Mouse (Mus musculus): ENCODE results near the gene Cacnb2. TPM values are rescaled to one million over a fixed set of nuclear protein-coding genes. Genes with fewer than 3 reads are reported as not detected.
A peak's percentile ranks its signal among the peaks of the same experiment; 100 is the strongest.

The Cacnb2 gene
- polyA plus RNA-seq, 1 experiment from 2014 or later: 1.5 TPM

GRCm38 (mm10) chr2:14672117-14672516, 69.2 kb downstream of the Cacnb2 start:
- ATAC-seq (ENCODE audit: low FRiP score, low TSS enrichment): no peak
- H3K4me2 ChIP-seq (replicated peaks; ENCODE audit: low read depth): no peak overlapping the region
- DNase-seq (ENCODE audit: low spot score): no peak
- 97% methylated on average over 8 of the region's 8 CpGs for WGBS
- H3K9ac ChIP-seq (ENCODE audit: low read length): no peak overlapping the region
- no peak overlapping the region for H3K4me3 ChIP-seq (ENCODE audit: low read depth, low read length)
- H3K27me3 ChIP-seq (ENCODE audit: control insufficient read depth, insufficient read depth, low read length): no peaks in the 10 kb centered on the region
- no peak for TF ChIP-seq EP300 (optimal IDR thresholded peaks at IDR 0.05)
- no peak for TF ChIP-seq CTCF (IDR thresholded peaks at IDR 0.05; ENCODE audit: low read depth)
- H3K36me3 ChIP-seq (ENCODE audit: control insufficient read depth, insufficient read depth, low read length): no peaks in the 10 kb centered on the region
- H3K27ac ChIP-seq (replicated peaks): no peak overlapping the region
- no peaks in the 10 kb centered on the region for H3K9me3 ChIP-seq (ENCODE audit: control insufficient read depth, low read length)
- no peaks in the 10 kb centered on the region for H3K4me1 ChIP-seq (replicated peaks; ENCODE audit: control insufficient read depth, insufficient read depth)

- Histone ChIP-seq H3K27me3 (ENCODE audit: control insufficient read depth, insufficient read depth, low read length) (no peaks in the 10 kb centered on the region), H3K27ac (replicated peaks) (no peak overlapping the region), H3K9me3 (ENCODE audit: control insufficient read depth, low read length) (no peaks in the 10 kb centered on the region), H3K9ac (ENCODE audit: low read length) (no peak overlapping the region), H3K36me3 (ENCODE audit: control insufficient read depth, insufficient read depth, low read length) (no peaks in the 10 kb centered on the region), H3K4me3 (ENCODE audit: low read depth, low read length) (no peak overlapping the region), H3K4me2 (replicated peaks; ENCODE audit: low read depth) (no peak overlapping the region), H3K4me1 (replicated peaks; ENCODE audit: control insufficient read depth, insufficient read depth) (no peaks in the 10 kb centered on the region)
- TF ChIP-seq EP300 (optimal IDR thresholded peaks at IDR 0.05): no peak
- TF ChIP-seq CTCF (IDR thresholded peaks at IDR 0.05; ENCODE audit: low read depth): peak; percentile 87
- WGBS: 18% methylated on average over 6 of the region's 6 CpGs
- DNase-seq (ENCODE audit: low spot score) (peak; percentile 55), ATAC-seq (ENCODE audit: low FRiP score, low TSS enrichment) (no peak)
These were observed 74.1 kb downstream of the Cacnb2 start for GRCm38 (mm10) chr2:14676885-14677516.

GRCm38 (mm10) chr2:14684231-14684630, 81.3 kb downstream of the Cacnb2 start:
- H3K4me2 ChIP-seq (replicated peaks; ENCODE audit: low read depth): no peak overlapping the region
- H3K9me3 ChIP-seq (ENCODE audit: control insufficient read depth, low read length): no peaks in the 10 kb centered on the region
- H3K9ac ChIP-seq (ENCODE audit: low read length): no peak overlapping the region
- H3K36me3 ChIP-seq (ENCODE audit: control insufficient read depth, insufficient read depth, low read length): no peaks in the 10 kb centered on the region
- TF ChIP-seq EP300 (optimal IDR thresholded peaks at IDR 0.05): no peak
- no peak for TF ChIP-seq CTCF (IDR thresholded peaks at IDR 0.05; ENCODE audit: low read depth)
- no peak overlapping the region for H3K27ac ChIP-seq (replicated peaks)
- H3K27me3 ChIP-seq (ENCODE audit: control insufficient read depth, insufficient read depth, low read length): no peaks in the 10 kb centered on the region
- H3K4me1 ChIP-seq (replicated peaks; ENCODE audit: control insufficient read depth, insufficient read depth): no peaks in the 10 kb centered on the region
- no peak for DNase-seq (ENCODE audit: low spot score)
- no peak overlapping the region for H3K4me3 ChIP-seq (ENCODE audit: low read depth, low read length)
- no peak for ATAC-seq (ENCODE audit: low FRiP score, low TSS enrichment)

- H3K9me3 ChIP-seq (ENCODE audit: control insufficient read depth, low read length): no peaks in the 10 kb centered on the region
- no peaks in the 10 kb centered on the region for H3K36me3 ChIP-seq (ENCODE audit: control insufficient read depth, insufficient read depth, low read length)
- no peak overlapping the region for H3K9ac ChIP-seq (ENCODE audit: low read length)
- DNase-seq (ENCODE audit: low spot score): no peak
- H3K4me1 ChIP-seq (replicated peaks; ENCODE audit: control insufficient read depth, insufficient read depth): no peaks in the 10 kb centered on the region
- ATAC-seq (ENCODE audit: low FRiP score, low TSS enrichment): no peak
- H3K4me2 ChIP-seq (replicated peaks; ENCODE audit: low read depth): no peak overlapping the region
- WGBS: 78% methylated on average over 1 of the region's 1 CpGs
- no peak overlapping the region for H3K27ac ChIP-seq (replicated peaks)
- no peaks in the 10 kb centered on the region for H3K27me3 ChIP-seq (ENCODE audit: control insufficient read depth, insufficient read depth, low read length)
- TF ChIP-seq EP300 (optimal IDR thresholded peaks at IDR 0.05) (no peak), CTCF (IDR thresholded peaks at IDR 0.05; ENCODE audit: low read depth) (peak; percentile 78)
- no peak overlapping the region for H3K4me3 ChIP-seq (ENCODE audit: low read depth, low read length)
These were observed 100.2 kb downstream of the Cacnb2 start for GRCm38 (mm10) chr2:14702973-14703645.

GRCm38 (mm10) chr2:14703676-14704075, 100.8 kb downstream of the Cacnb2 start:
- H3K9ac ChIP-seq (ENCODE audit: low read length): no peak overlapping the region
- H3K27ac ChIP-seq (replicated peaks): no peak overlapping the region
- no peak overlapping the region for H3K4me2 ChIP-seq (replicated peaks; ENCODE audit: low read depth)
- WGBS: 79% methylated on average over 4 of the region's 4 CpGs
- no peaks in the 10 kb centered on the region for H3K9me3 ChIP-seq (ENCODE audit: control insufficient read depth, low read length)
- DNase-seq (ENCODE audit: low spot score) (no peak), ATAC-seq (ENCODE audit: low FRiP score, low TSS enrichment) (no peak)
- no peak for TF ChIP-seq EP300 (optimal IDR thresholded peaks at IDR 0.05)
- no peak for TF ChIP-seq CTCF (IDR thresholded peaks at IDR 0.05; ENCODE audit: low read depth)
- H3K36me3 ChIP-seq (ENCODE audit: control insufficient read depth, insufficient read depth, low read length): no peaks in the 10 kb centered on the region
- no peaks in the 10 kb centered on the region for H3K4me1 ChIP-seq (replicated peaks; ENCODE audit: control insufficient read depth, insufficient read depth)
- no peak overlapping the region for H3K4me3 ChIP-seq (ENCODE audit: low read depth, low read length)
- no peaks in the 10 kb centered on the region for H3K27me3 ChIP-seq (ENCODE audit: control insufficient read depth, insufficient read depth, low read length)

- Histone ChIP-seq H3K36me3 (ENCODE audit: control insufficient read depth, insufficient read depth, low read length) (no peaks in the 10 kb centered on the region), H3K9ac (ENCODE audit: low read length) (no peak overlapping the region), H3K27ac (replicated peaks) (no peak overlapping the region), H3K4me1 (replicated peaks; ENCODE audit: control insufficient read depth, insufficient read depth) (no peaks in the 10 kb centered on the region), H3K9me3 (ENCODE audit: control insufficient read depth, low read length) (no peaks in the 10 kb centered on the region), H3K4me2 (replicated peaks; ENCODE audit: low read depth) (no peak overlapping the region), H3K27me3 (ENCODE audit: control insufficient read depth, insufficient read depth, low read length) (no peaks in the 10 kb centered on the region), H3K4me3 (ENCODE audit: low read depth, low read length) (no peak overlapping the region)
- 54% methylated on average over 8 of the region's 8 CpGs for WGBS
- TF ChIP-seq EP300 (optimal IDR thresholded peaks at IDR 0.05) (no peak), CTCF (IDR thresholded peaks at IDR 0.05; ENCODE audit: low read depth) (no peak)
- ATAC-seq (ENCODE audit: low FRiP score, low TSS enrichment): no peak
- no peak for DNase-seq (ENCODE audit: low spot score)
These were observed 107.4 kb downstream of the Cacnb2 start for GRCm38 (mm10) chr2:14710247-14710646.

Measured in stomach, postnatal 0 days (tissue).